16 mouse cellular contexts compared by ENCODE assay signal in the genomic region with DNA sequence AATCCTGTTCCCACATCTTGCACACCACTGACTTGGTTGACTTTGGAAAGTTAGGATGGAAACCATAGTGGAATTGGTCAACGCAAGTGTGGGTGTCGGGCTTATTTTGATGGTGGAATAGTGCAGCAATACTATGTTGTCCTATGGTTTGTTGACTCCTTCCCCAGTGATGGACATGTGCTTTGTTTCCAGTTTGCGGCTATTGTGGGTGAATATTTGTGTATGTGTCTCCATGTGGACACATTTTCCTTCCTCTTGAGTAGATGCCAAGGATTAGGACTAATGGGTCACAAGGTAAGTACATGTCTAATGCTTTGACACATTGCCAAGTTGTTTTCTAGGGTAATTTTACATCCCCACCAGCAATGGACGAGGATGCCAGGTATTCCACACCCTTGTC.
DNase-seq lines count a peak whose midpoint lies in the region; ATAC-seq and TF ChIP-seq lines count a peak whose summit lies in the region.
"Had no signal": no experiment of that assay in that cellular context is flagged by ENCODE, and none has a peak within 500 bp of the region (broad histone marks: within the 10 kb centered on the region; RNA-seq: fewer than 3 reads in every experiment).

No protein-coding gene starts in this region.

- H3K4me2 ChIP-seq in lung, postnatal 0 days (replicated peaks; ENCODE audit: low read depth, low read length), result no peak overlapping the region
- no peak overlapping the region for H3K4me2 ChIP-seq in intestine, postnatal 0 days (replicated peaks; ENCODE audit: low read depth)
- H3K4me2 ChIP-seq in stomach, embryonic 15.5 days, result no peak overlapping the region
- H3K4me2 ChIP-seq: forebrain, embryonic 15.5 days; limb, embryonic 12.5 days had no signal

- no peak for TF ChIP-seq EP300 in heart, adult 2 months (IDR thresholded peaks at IDR 0.05; ENCODE audit: insufficient read depth, low read depth, low read length)
- TF ChIP-seq EP300 in lung, postnatal 0 days (IDR thresholded peaks at IDR 0.05), result peak; percentile 19; the same call in 1 of the 2 replicates

- no peak for TF ChIP-seq CTCF in heart, adult 2 months (IDR thresholded peaks at IDR 0.05)
- no peak for TF ChIP-seq CTCF in lung, postnatal 0 days (IDR thresholded peaks at IDR 0.05)
- no peak for TF ChIP-seq CTCF in intestine, postnatal 0 days (IDR thresholded peaks at IDR 0.05; ENCODE audit: low read depth)

- peak overlapping the region; percentile 88 for H3K27ac ChIP-seq in heart, adult 2 months
- peak overlapping the region; percentile 84 for H3K27ac ChIP-seq in lung, postnatal 0 days (ENCODE audit: low read length)
- 0 out of 2 replicates have a peak overlapping the region, but pooled peaks have one; percentile 65 for H3K27ac ChIP-seq in intestine, postnatal 0 days (ENCODE audit: low read depth, low read length)
- peak overlapping the region; percentile 51 for H3K27ac ChIP-seq in stomach, embryonic 15.5 days
- H3K27ac ChIP-seq: forebrain, embryonic 15.5 days; heart, embryonic 10.5 days; layer of hippocampus, adult 2 months; macrophage had no signal

- intact Hi-C loops in heart, adult 2 months (cut with DNase I), result loop anchor here (2.0 kb wide), 2 partner anchors 70 to 80 kb away; no protein-coding TSS in a partner anchor
- intact Hi-C loops in heart, postnatal 10 days (cut with DNase I), result no loop called here

- H3K4me3 ChIP-seq in heart, adult 2 months, result no peak overlapping the region
- H3K4me3 ChIP-seq in lung, postnatal 0 days (ENCODE audit: low read depth, low read length), result no peak overlapping the region
- no peak overlapping the region for H3K4me3 ChIP-seq in intestine, postnatal 0 days (ENCODE audit: low read depth, low read length)
- H3K4me3 ChIP-seq in stomach, embryonic 15.5 days (replicated peaks), result no peak overlapping the region
- H3K4me3 ChIP-seq: forebrain, embryonic 15.5 days; heart, embryonic 10.5 days; layer of hippocampus, adult 2 months; limb, embryonic 12.5 days had no signal

- H3K9me3 ChIP-seq in lung, postnatal 0 days (ENCODE audit: low read length), result no peaks in the 10 kb centered on the region
- H3K9me3 ChIP-seq in intestine, postnatal 0 days (ENCODE audit: control insufficient read depth), result no peaks in the 10 kb centered on the region
- H3K9me3 ChIP-seq in stomach, embryonic 15.5 days, result no peaks in the 10 kb centered on the region
- H3K9me3 ChIP-seq: forebrain, embryonic 15.5 days; heart, embryonic 10.5 days; limb, embryonic 12.5 days had no signal

- no peaks in the 10 kb centered on the region for H3K27me3 ChIP-seq in heart, adult 2 months (ENCODE audit: control insufficient read depth, insufficient read depth, low read length)
- H3K27me3 ChIP-seq in lung, postnatal 0 days (replicated peaks; ENCODE audit: insufficient read depth, low read length), result no peaks in the 10 kb centered on the region
- H3K27me3 ChIP-seq in intestine, postnatal 0 days (replicated peaks; ENCODE audit: control insufficient read depth, insufficient read depth, low read length), result no peaks in the 10 kb centered on the region
- no peaks in the 10 kb centered on the region for H3K27me3 ChIP-seq in stomach, embryonic 15.5 days (replicated peaks)
- H3K27me3 ChIP-seq: forebrain, embryonic 15.5 days; limb, embryonic 12.5 days had no signal

- DNase-seq in heart, adult 2 months, result peak in 1 of 2 experiments; percentile 21
- DNase-seq in heart, postnatal 10 days, result no peak
- DNase-seq in lung, postnatal 0 days (ENCODE audit: low spot score), result peak; percentile 35
- DNase-seq in lung, postnatal 14 days, result no peak
- no peak for DNase-seq in cerebellum, adult 18-20 months
- DNase-seq in left cerebral cortex, adult 11 months (ENCODE audit: low spot score), result no peak
- DNase-seq: cerebellum, adult 11-12 months; midbrain, embryonic 14.5 days; right cerebral cortex, postnatal 14 days had no signal

- H3K36me3 ChIP-seq in heart, adult 2 months (ENCODE audit: control insufficient read depth, insufficient read depth, low read length), result peaks cover 19% of the 10 kb centered on the region
- H3K36me3 ChIP-seq in lung, postnatal 0 days (ENCODE audit: insufficient read depth, low read length), result no peaks in the 10 kb centered on the region
- no peaks in the 10 kb centered on the region for H3K36me3 ChIP-seq in intestine, postnatal 0 days (ENCODE audit: control insufficient read depth, insufficient read depth)
- no peaks in the 10 kb centered on the region for H3K36me3 ChIP-seq in stomach, embryonic 15.5 days
- H3K36me3 ChIP-seq: forebrain, embryonic 15.5 days; heart, embryonic 10.5 days; limb, embryonic 12.5 days had no signal

- no peak for TF ChIP-seq POLR2A in heart, adult 2 months (IDR thresholded peaks at IDR 0.05; ENCODE audit: insufficient read depth, low read depth, low read length)

- peaks cover 17% of the 10 kb centered on the region for H3K4me1 ChIP-seq in heart, adult 2 months (ENCODE audit: control insufficient read depth, insufficient read depth, low read length)
- H3K4me1 ChIP-seq in lung, postnatal 0 days (ENCODE audit: insufficient read depth, low read depth, low read length), result peaks cover 8% of the 10 kb centered on the region; the same call in 1 of the 2 replicates
- H3K4me1 ChIP-seq in intestine, postnatal 0 days (replicated peaks; ENCODE audit: control insufficient read depth, insufficient read depth, low read length), result peaks cover 3% of the 10 kb centered on the region; the same call in 1 of the 2 replicates
- H3K4me1 ChIP-seq in stomach, embryonic 15.5 days, result no peaks in the 10 kb centered on the region
- H3K4me1 ChIP-seq: forebrain, embryonic 15.5 days had no signal

- WGBS in heart, adult 2 months, result 68% methylated on average over 4 of the region's 4 CpGs
- 64% methylated on average over 4 of the region's 4 CpGs for WGBS in lung, postnatal 0 days
- WGBS in intestine, postnatal 0 days, result 78% methylated on average over 4 of the region's 4 CpGs
- 89% methylated on average over 4 of the region's 4 CpGs for WGBS in stomach, embryonic 15.5 days

- no peaks in the 10 kb centered on the region for H3K79me2 ChIP-seq in heart, adult 2 months (replicated peaks; ENCODE audit: control insufficient read depth, insufficient read depth, low read length)

- ATAC-seq in lung, postnatal 0 days, result peak; percentile 6; the same call in 1 of the 2 replicates
- ATAC-seq in intestine, postnatal 0 days, result no peak
- ATAC-seq in stomach, embryonic 15.5 days (ENCODE audit: insufficient read depth, low FRiP score, low read depth), result no peak
- ATAC-seq: forebrain, embryonic 15.5 days had no signal

- no peak overlapping the region for H3K9ac ChIP-seq in heart, adult 2 months (ENCODE audit: low read depth, low read length)
- H3K9ac ChIP-seq in lung, postnatal 0 days (replicated peaks; ENCODE audit: low read depth), result no peak overlapping the region
- no peak overlapping the region for H3K9ac ChIP-seq in intestine, postnatal 0 days (ENCODE audit: low read depth, low read length)
- no peak overlapping the region for H3K9ac ChIP-seq in stomach, embryonic 15.5 days
- H3K9ac ChIP-seq: forebrain, embryonic 15.5 days; limb, embryonic 12.5 days had no signal
